Mouse (Mus musculus) myocyte (in vitro differentiated cells): ENCODE results near the gene Rtn4r.

ENCODE experiments used
- MYOG ChIP-seq, 3 experiments: IDR thresholded peaks; one replicate each; pipeline ENCODE4 v1.6.1; 2011; ENCODE audit warnings: control low read depth in 2 of 3, low read depth in 2 of 3, mild to moderate bottlenecking in 2 of 3; ENCODE audit not compliant: insufficient read length in 2 of 3, control insufficient read depth in 1 of 3, insufficient read depth in 1 of 3
- POLR2A ChIP-seq: IDR thresholded peaks from one replicate; pipeline ENCODE4 v1.6.1; 2011; ENCODE audit warnings: low read depth, mild to moderate bottlenecking, control low read depth, moderate library complexity; ENCODE audit not compliant: insufficient read length
- POLR2AphosphoS2 ChIP-seq: IDR thresholded peaks from one replicate; pipeline ENCODE4 v1.6.1; 2011; ENCODE audit warnings: low read depth, control low read depth; ENCODE audit not compliant: insufficient read length

GRCm38 (mm10) chr16:18145341-18145867, 18.0 kb downstream of the Rtn4r start:
- TF ChIP-seq MYOG (IDR thresholded peaks at IDR 0.05; ENCODE audit: control insufficient read depth in 1 of 3, insufficient read depth in 1 of 3, insufficient read length in 2 of 3, low read depth in 2 of 3), result no peak
- no peak for TF ChIP-seq POLR2A
- no peak for TF ChIP-seq POLR2AphosphoS2
